Mouse (Mus musculus) embryonic facial prominence, embryonic 15.5 days (tissue): Measurements from ENCODE around the gene Sf3b2. TPM values are rescaled to one million over a fixed set of nuclear protein-coding genes. Genes with fewer than 3 reads are reported as not detected.

Source experiments
- ATAC-seq: fragments of 200-750 bp; cut with Nextera tagmentation; 2 replicates; pipeline ENCODE4 v1.8.0; 2017; ENCODE audit warnings: low read depth, moderate TSS enrichment; ENCODE audit not compliant: insufficient number of reproducible peaks, low FRiP score, low TSS enrichment
- H3K27ac ChIP-seq: fragments of 300-500 bp; sonication (generic); replicated peaks from 2 replicates; pipeline ENCODE4 v1.5.1; 2015; ENCODE audit warnings: mild to moderate bottlenecking, inconsistent platforms
- H3K27me3 ChIP-seq: fragments of 300-500 bp; sonication (generic); 2 replicates; pipeline ENCODE4 v1.6.1; 2015; ENCODE audit warnings: inconsistent platforms
- H3K36me3 ChIP-seq: fragments of 300-500 bp; sonication (generic); 2 replicates; pipeline ENCODE4 v1.6.1; 2015; ENCODE audit warnings: mild to moderate bottlenecking, inconsistent platforms
- H3K4me1 ChIP-seq: fragments of 300-500 bp; sonication (generic); 2 replicates; pipeline ENCODE4 v1.6.1; 2015; ENCODE audit warnings: inconsistent platforms
- H3K4me2 ChIP-seq: fragments of 300-500 bp; sonication (generic); replicated peaks from 2 replicates; pipeline ENCODE4 v1.6.1; 2015; ENCODE audit warnings: mild to moderate bottlenecking, inconsistent platforms
- H3K4me3 ChIP-seq: fragments of 300-500 bp; sonication (generic); replicated peaks from 2 replicates; pipeline ENCODE4 v1.5.1; 2015; ENCODE audit warnings: mild to moderate bottlenecking, inconsistent platforms
- H3K9ac ChIP-seq: fragments of 300-500 bp; sonication (generic); 2 replicates; pipeline ENCODE4 v1.6.1; 2015; ENCODE audit warnings: inconsistent platforms
- H3K9me3 ChIP-seq: fragments of 300-500 bp; sonication (generic); replicated peaks from 2 replicates; pipeline ENCODE4 v1.6.1; 2016; ENCODE audit warnings: inconsistent platforms
- WGBS: fragments of 180-500 bp; shearing (Covaris S2); methylation state at CpG from one replicate; pipeline ENCODE4 v1.1.7; 2015; 5-methylcytosine and 5-hydroxymethylcytosine counted together
- polyA plus RNA-seq: library from polyadenylated mRNA; unstranded; fragments of >200 nt; fragmentation: Nextera tagmentation; extraction: Ambion mirVana; gene quantifications from 2 replicates; pipeline ENCODE4 v1.2.1, GENCODE M21; 2015

The Sf3b2 gene
- polyA plus RNA-seq, 1 experiment from 2014 or later: 338 TPM

- Histone ChIP-seq H3K9me3 (no peaks in the 10 kb centered on the region), H3K36me3 (no peaks in the 10 kb centered on the region), H3K27ac (no peak overlapping the region), H3K27me3 (no peaks in the 10 kb centered on the region), H3K9ac (no peak overlapping the region), H3K4me2 (no peak overlapping the region), H3K4me1 (no peaks in the 10 kb centered on the region), H3K4me3 (no peak overlapping the region)
- ATAC-seq: no peak
- 77% methylated on average over 2 of the region's 2 CpGs for WGBS
Measured at GRCm38 (mm10) chr19:5224624-5225023, 70.6 kb downstream of the Sf3b2 start.

DNA sequence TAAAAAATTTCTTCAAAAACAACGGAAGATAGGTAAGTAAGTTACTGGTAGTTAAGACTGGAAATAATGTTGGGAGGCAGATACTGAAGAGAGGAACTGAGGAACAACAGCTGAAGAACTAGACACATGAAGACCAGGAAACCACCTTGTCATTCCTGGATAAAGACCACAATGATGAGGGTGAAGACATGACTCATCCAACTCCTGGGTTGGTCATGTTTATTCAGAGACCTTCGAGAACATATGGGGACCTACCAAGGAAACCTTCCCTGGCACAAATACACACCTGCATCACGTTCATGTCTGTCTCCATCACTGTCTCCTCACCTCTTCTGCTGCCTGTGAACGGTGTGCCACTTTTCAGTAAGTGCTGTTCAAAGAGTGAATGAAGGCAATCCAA, 71.2 kb downstream of the Sf3b2 start:
- H3K9ac ChIP-seq: no peak overlapping the region
- 90% methylated on average over 4 of the region's 4 CpGs for WGBS
- ATAC-seq: no peak
- no peaks in the 10 kb centered on the region for H3K27me3 ChIP-seq
- H3K27ac ChIP-seq: no peak overlapping the region
- H3K4me2 ChIP-seq: no peak overlapping the region
- H3K4me1 ChIP-seq: no peaks in the 10 kb centered on the region
- H3K4me3 ChIP-seq: no peak overlapping the region
- no peaks in the 10 kb centered on the region for H3K36me3 ChIP-seq
- H3K9me3 ChIP-seq: no peaks in the 10 kb centered on the region

Other genes starting within 250 kb of the Sf3b2 start
- 2.6 and 4.4 TPM in 2 replicates for gene Rin1, start 245.0 kb downstream of the Sf3b2 start, polyA plus RNA-seq
- 131 and 158 TPM in 2 replicates for gene Cd248, start 227.4 kb downstream of the Sf3b2 start, polyA plus RNA-seq
- gene Tmem151a, start 209.9 kb downstream of the Sf3b2 start, polyA plus RNA-seq: 2.3 and 3.0 TPM in 2 replicates
- 111 and 119 TPM in 2 replicates for gene Yif1a, start 206.9 kb downstream of the Sf3b2 start, polyA plus RNA-seq
- gene Cnih2, start 196.9 kb downstream of the Sf3b2 start, polyA plus RNA-seq: 35.5 and 38.7 TPM in 2 replicates
- 256 and 270 TPM in 2 replicates for gene Rab1b, start 188.4 kb downstream of the Sf3b2 start, polyA plus RNA-seq
- gene Klc2, start 176.9 kb downstream of the Sf3b2 start, polyA plus RNA-seq: 17.9 and 19.5 TPM in 2 replicates
- 25.1 and 30.6 TPM in 2 replicates for gene Pacs1, start 22.3 kb downstream of the Sf3b2 start, polyA plus RNA-seq
- 4.2 and 5.8 TPM in 2 replicates for gene Gal3st3, start 2.9 kb upstream of the Sf3b2 start, polyA plus RNA-seq
- not detected in 2 replicates for gene Catsper1, start 40.3 kb upstream of the Sf3b2 start, polyA plus RNA-seq
- 67.9 and 76.8 TPM in 2 replicates for gene Cst6, start 54.1 kb upstream of the Sf3b2 start, polyA plus RNA-seq
- gene Eif1ad, start 71.3 kb upstream of the Sf3b2 start, polyA plus RNA-seq: 48.6 and 55.1 TPM in 2 replicates
- gene Banf1, start 71.7 kb upstream of the Sf3b2 start, polyA plus RNA-seq: 399 and 402 TPM in 2 replicates
- 81.5 and 83.5 TPM in 2 replicates for gene Sart1, start 93.2 kb upstream of the Sf3b2 start, polyA plus RNA-seq
- gene Tsga10ip, start 107.1 kb upstream of the Sf3b2 start, polyA plus RNA-seq: 0.72 and 1.1 TPM in 2 replicates
- 267 and 280 TPM in 2 replicates for gene Drap1, start 129.5 kb upstream of the Sf3b2 start, polyA plus RNA-seq
- 67.4 and 72.3 TPM in 2 replicates for gene AI837181, start 129.7 kb upstream of the Sf3b2 start, polyA plus RNA-seq
- gene Fosl1, start 152.1 kb upstream of the Sf3b2 start, polyA plus RNA-seq: not detected in 2 replicates
- gene Ccdc85b, start 162.4 kb upstream of the Sf3b2 start, polyA plus RNA-seq: 8.0 and 8.9 TPM in 2 replicates
- gene Fibp, start 165.2 kb upstream of the Sf3b2 start, polyA plus RNA-seq: 114 and 125 TPM in 2 replicates
- gene Ctsw, start 173.1 kb upstream of the Sf3b2 start, polyA plus RNA-seq: 1.4 and 2.8 TPM in 2 replicates
- gene Efemp2, start 178.5 kb upstream of the Sf3b2 start, polyA plus RNA-seq: 219 and 226 TPM in 2 replicates
- 44.1 and 45.2 TPM in 2 replicates for gene Mus81, start 192.9 kb upstream of the Sf3b2 start, polyA plus RNA-seq
- gene Cfl1, start 195.0 kb upstream of the Sf3b2 start, polyA plus RNA-seq: 2,278 and 2,311 TPM in 2 replicates
- gene 1700020D05Rik, start 208.3 kb upstream of the Sf3b2 start, polyA plus RNA-seq: 0.16 TPM in 1 of 2 replicates, not detected in the other
- 10.7 and 11.7 TPM in 2 replicates for gene Snx32, start 215.1 kb upstream of the Sf3b2 start, polyA plus RNA-seq